Mouse (Mus musculus) cortical plate, adult 2 months (tissue): ENCODE results near the gene Pfkfb3. TPM values are rescaled to one million over a fixed set of nuclear protein-coding genes. Genes with fewer than 3 reads are reported as not detected.

Experiments used
- H3K27ac ChIP-seq: fragments of 200-500 bp; 2 replicates; pipeline ENCODE4 v1.5.1; 2012; ENCODE audit warnings: low read length, control low read depth, inconsistent platforms; ENCODE audit not compliant: insufficient read depth
- H3K4me1 ChIP-seq: fragments of 200-500 bp; 2 replicates; pipeline ENCODE4 v1.6.1; 2011; ENCODE audit warnings: low read length; ENCODE audit not compliant: control insufficient read depth, insufficient read depth
- H3K4me3 ChIP-seq: fragments of 200-500 bp; 2 replicates; pipeline ENCODE4 v1.5.1; 2011; ENCODE audit warnings: mild to moderate bottlenecking, low read length, control low read depth; ENCODE audit not compliant: insufficient read depth
- CTCF ChIP-seq: fragments of 200-500 bp; IDR thresholded peaks from 2 replicates; pipeline ENCODE4 v1.5.1; 2011; ENCODE audit warnings: mild to moderate bottlenecking, control low read depth, low read length; ENCODE audit not compliant: insufficient read depth; ENCODE audit errors: extremely low read depth
- POLR2A ChIP-seq: fragments of 200-500 bp; IDR thresholded peaks from 2 replicates; pipeline ENCODE4 v1.6.1; 2011; ENCODE audit warnings: mild to moderate bottlenecking, low read length, control low read depth; ENCODE audit not compliant: insufficient read depth; ENCODE audit errors: extremely low read depth
- polyA plus RNA-seq: library from polyadenylated mRNA; depleted of rRNA; stranded (reverse); fragments of >200 nt; gene quantifications from 2 replicates; pipeline ENCODE4 v1.2.3, GENCODE M21; 2012

Gene Pfkfb3
- polyA plus RNA-seq, 1 experiment: 20.6 TPM

GRCm38 (mm10) chr2:11535966-11536365 lies 17.9 kb downstream of the Pfkfb3 start:
- Histone ChIP-seq H3K4me3 (peak overlapping the region; percentile 33; the same call in 1 of the 2 replicates), H3K4me1 (peaks cover 2% of the 10 kb centered on the region; the same call in 1 of the 2 replicates), H3K27ac (no peak overlapping the region)
- TF ChIP-seq CTCF (no peak), POLR2A (no peak)

- H3K4me1 ChIP-seq: peaks cover 2% of the 10 kb centered on the region; the same call in 1 of the 2 replicates
- H3K27ac ChIP-seq: no peak overlapping the region
- H3K4me3 ChIP-seq: peak overlapping the region; percentile 33
- TF ChIP-seq POLR2A (no peak; the same call in 1 of the 2 replicates), CTCF (no peak)
Measured at GRCm38 (mm10) chr2:11535412-11535928, 18.4 kb downstream of the Pfkfb3 start.

GRCm38 (mm10) chr2:11534826-11535225 lies 19.1 kb downstream of the Pfkfb3 start:
- no peak for TF ChIP-seq POLR2A
- TF ChIP-seq CTCF: no peak
- no peak overlapping the region for H3K27ac ChIP-seq
- peaks cover 2% of the 10 kb centered on the region; the same call in 1 of the 2 replicates for H3K4me1 ChIP-seq
- H3K4me3 ChIP-seq: peak overlapping the region; percentile 33; the same call in 1 of the 2 replicates

GRCm38 (mm10) chr2:11530101-11530500 lies 23.8 kb downstream of the Pfkfb3 start:
- no peak overlapping the region for H3K27ac ChIP-seq
- no peak for TF ChIP-seq POLR2A
- no peak for TF ChIP-seq CTCF

GRCm38 (mm10) chr2:11526063-11526462 lies 27.8 kb downstream of the Pfkfb3 start:
- Histone ChIP-seq H3K4me1 (no peaks in the 10 kb centered on the region), H3K4me3 (no peak overlapping the region), H3K27ac (no peak overlapping the region)
- TF ChIP-seq CTCF: no peak
- TF ChIP-seq POLR2A: no peak

More at GRCm38 (mm10) chr2:11530101-11530500, 23.8 kb downstream of the Pfkfb3 start:
- Histone ChIP-seq H3K4me1 (peaks cover 2% of the 10 kb centered on the region; the same call in 1 of the 2 replicates), H3K4me3 (no peak overlapping the region)

- no peak overlapping the region for H3K27ac ChIP-seq
- H3K4me1 ChIP-seq: no peaks in the 10 kb centered on the region
- no peak overlapping the region for H3K4me3 ChIP-seq
- no peak for TF ChIP-seq CTCF
- no peak for TF ChIP-seq POLR2A
Measured at GRCm38 (mm10) chr2:11524736-11525135, 29.1 kb downstream of the Pfkfb3 start.

- TF ChIP-seq POLR2A (no peak), CTCF (no peak)
- Histone ChIP-seq H3K27ac (no peak overlapping the region), H3K4me1 (no peaks in the 10 kb centered on the region), H3K4me3 (no peak overlapping the region)
Measured at GRCm38 (mm10) chr2:11521758-11522157, 32.1 kb downstream of the Pfkfb3 start.

GRCm38 (mm10) chr2:11520786-11521185 lies 33.1 kb downstream of the Pfkfb3 start:
- Histone ChIP-seq H3K4me3 (no peak overlapping the region), H3K27ac (no peak overlapping the region), H3K4me1 (no peaks in the 10 kb centered on the region)
- TF ChIP-seq POLR2A (no peak), CTCF (no peak)

GRCm38 (mm10) chr2:11515828-11516227 lies 38.0 kb downstream of the Pfkfb3 start:
- H3K27ac ChIP-seq: no peak overlapping the region
- TF ChIP-seq POLR2A (no peak), CTCF (no peak)
- H3K4me1 ChIP-seq: no peaks in the 10 kb centered on the region
- no peak overlapping the region for H3K4me3 ChIP-seq

- TF ChIP-seq POLR2A (no peak), CTCF (no peak)
- Histone ChIP-seq H3K4me1 (no peaks in the 10 kb centered on the region), H3K27ac (no peak overlapping the region), H3K4me3 (no peak overlapping the region)
Measured at GRCm38 (mm10) chr2:11513057-11513967, 40.6 kb downstream of the Pfkfb3 start.
